Mouse (Mus musculus) adipose tissue, adult 10 weeks (tissue): ENCODE data around the gene Osbp. TPM values are rescaled to one million over a fixed set of nuclear protein-coding genes. Genes with fewer than 3 reads are reported as not detected.

Experiments used
- polyA plus RNA-seq: library from polyadenylated mRNA; stranded (reverse); fragments of 350-450 nt; fragmentation: Illumina TruSeq; extraction: RNeasy Lipid Tissue Mini Kit (QIAGEN cat#74804); gene quantifications from one replicate; pipeline ENCODE4 v1.2.3, GENCODE M21; 2014; ENCODE audit warnings: low read depth, low replicate concordance

Gene Osbp
- polyA plus RNA-seq, result 46.9 TPM

GRCm38 (mm10) chr19:11965023-11965942, at the start of gene Osbp:
TSS of gene Osbp (plus strand) at chr19:11965941.

GRCm38 (mm10) chr19:12041217-12041616, 75.5 kb downstream of the Osbp start, which contains the start of gene Olfr1423:
TSS of gene Olfr1423 (minus strand) at chr19:12041317.

Other genes starting within 250 kb of the Osbp start
- gene Gif, start 218.4 kb upstream of the Osbp start, polyA plus RNA-seq, result not detected
- 31.4 TPM for gene Mrpl16, start 195.6 kb upstream of the Osbp start, polyA plus RNA-seq
- gene Stx3, start 146.5 kb upstream of the Osbp start, polyA plus RNA-seq, result 22.8 TPM
- not detected for gene Olfr1417, start 126.7 kb upstream of the Osbp start, polyA plus RNA-seq
- gene Olfr1418, start 104.9 kb upstream of the Osbp start, polyA plus RNA-seq, result not detected
- gene Olfr1419, start 90.8 kb upstream of the Osbp start, polyA plus RNA-seq, result not detected
- gene Olfr1420, start 79.4 kb upstream of the Osbp start, polyA plus RNA-seq, result not detected
- gene Patl1, start 53.5 kb upstream of the Osbp start, polyA plus RNA-seq, result 13.5 TPM
- not detected for gene Olfr1423, start 75.4 kb downstream of the Osbp start, polyA plus RNA-seq
- not detected for gene Olfr1424, start 96.7 kb downstream of the Osbp start, polyA plus RNA-seq
- not detected for gene Olfr1425, start 111.8 kb downstream of the Osbp start, polyA plus RNA-seq
- not detected for gene Olfr1426, start 126.1 kb downstream of the Osbp start, polyA plus RNA-seq
- gene Olfr1427, start 137.4 kb downstream of the Osbp start, polyA plus RNA-seq, result not detected
- not detected for gene Olfr1428, start 150.0 kb downstream of the Osbp start, polyA plus RNA-seq
- gene Olfr76, start 157.3 kb downstream of the Osbp start, polyA plus RNA-seq, result not detected
- not detected for gene Olfr1555-ps1, start 204.2 kb downstream of the Osbp start, polyA plus RNA-seq
- gene Olfr1431, start 234.7 kb downstream of the Osbp start, polyA plus RNA-seq, result not detected